Mouse (Mus musculus): ENCODE measurements around the gene Papola.

Gene Papola

DNA sequence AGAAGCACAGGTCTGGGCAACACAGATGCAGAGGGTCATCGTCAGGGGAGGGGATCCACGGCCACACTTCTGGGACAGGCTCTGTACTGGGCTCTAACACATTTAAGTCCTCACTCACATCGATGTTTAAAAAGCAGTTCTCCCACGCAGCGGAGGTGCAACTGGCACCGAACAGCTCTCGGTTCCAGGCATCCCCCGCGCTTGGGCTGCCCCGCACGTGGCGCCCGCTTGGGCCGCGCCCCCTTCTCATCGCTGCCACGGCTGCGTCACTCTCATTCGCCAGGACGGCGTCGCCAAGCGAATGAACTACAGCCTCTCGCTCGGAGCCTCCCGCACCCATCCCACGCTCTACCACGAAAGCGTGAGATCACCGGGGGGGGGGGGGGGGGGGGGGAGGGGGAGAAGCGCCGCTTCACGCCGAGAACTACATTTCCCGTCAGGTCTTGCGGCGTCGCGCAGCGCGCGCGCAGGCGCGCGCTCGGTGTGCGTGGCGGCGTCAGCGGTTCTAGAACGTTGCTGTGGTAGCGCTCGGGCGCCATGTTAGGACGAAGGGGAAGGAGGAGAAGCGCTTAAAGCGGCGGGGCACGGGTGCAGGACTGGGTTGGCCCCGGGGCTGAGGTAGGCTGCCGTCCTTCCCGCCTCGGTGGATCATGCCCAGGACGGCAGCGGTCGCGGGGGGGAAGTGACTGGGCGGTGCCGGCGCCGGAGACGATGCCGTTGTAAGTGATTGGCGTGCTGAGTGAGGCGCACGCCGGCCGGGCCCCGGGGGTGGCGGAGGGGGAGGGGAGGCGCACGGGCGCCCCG lies at the start of gene Papola:
Gene Papola, plus strand, starts transcription at position 499 of the 804 bp plus-strand sequence.
- peak; percentile 83 for DNase-seq

DNA sequence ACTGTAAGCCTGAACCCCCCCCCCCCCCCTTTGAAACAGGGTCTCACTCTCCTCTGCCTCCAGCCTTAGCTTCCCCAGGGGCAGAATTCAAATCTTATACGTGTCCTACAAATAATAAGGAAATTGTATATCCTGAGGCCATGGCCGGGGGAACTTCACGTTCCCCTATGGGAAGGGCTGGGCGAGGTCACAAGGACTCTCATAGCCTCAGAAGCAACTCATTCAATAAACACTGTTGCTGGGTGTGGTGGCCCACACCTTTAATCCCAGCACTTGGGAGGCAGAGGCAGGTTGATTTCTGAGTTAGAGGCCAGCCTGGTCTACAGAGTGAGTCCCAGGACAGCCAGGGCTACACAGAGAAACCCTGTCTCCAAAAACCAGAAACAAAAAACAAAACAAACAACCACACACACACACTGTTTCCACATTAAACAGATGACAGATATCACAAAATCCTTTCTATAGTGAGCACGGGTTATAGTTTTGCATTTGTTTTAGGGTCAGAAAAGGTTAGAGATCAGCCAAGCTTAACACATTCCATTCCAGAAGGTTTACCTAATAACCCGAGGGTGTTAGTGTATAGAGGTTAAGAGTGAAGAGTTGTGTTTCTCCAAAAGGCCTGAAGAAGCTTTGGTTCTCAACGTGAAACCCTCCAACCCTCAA lies 49.1 kb upstream of the Papola start:
- DNase-seq = no peak

DNA sequence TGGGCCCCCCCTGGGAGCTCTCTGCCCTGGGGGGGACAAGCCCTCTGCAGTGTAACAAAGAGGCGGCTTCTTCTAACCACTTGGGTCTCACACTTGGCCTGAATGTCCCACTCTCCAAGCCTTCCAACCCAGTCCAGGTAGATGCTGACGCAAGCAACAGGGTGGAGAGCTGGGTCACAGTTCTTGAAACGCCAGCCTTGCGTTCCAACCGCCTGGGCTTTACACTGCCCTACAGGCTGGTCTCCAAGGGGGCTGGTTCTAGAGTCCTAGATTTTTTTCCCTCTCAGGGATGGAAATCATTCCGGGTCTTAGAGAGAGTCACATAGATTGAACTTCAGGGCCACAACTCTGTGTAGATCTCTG lies 48.6 kb upstream of the Papola start:
- no peak for DNase-seq

DNA sequence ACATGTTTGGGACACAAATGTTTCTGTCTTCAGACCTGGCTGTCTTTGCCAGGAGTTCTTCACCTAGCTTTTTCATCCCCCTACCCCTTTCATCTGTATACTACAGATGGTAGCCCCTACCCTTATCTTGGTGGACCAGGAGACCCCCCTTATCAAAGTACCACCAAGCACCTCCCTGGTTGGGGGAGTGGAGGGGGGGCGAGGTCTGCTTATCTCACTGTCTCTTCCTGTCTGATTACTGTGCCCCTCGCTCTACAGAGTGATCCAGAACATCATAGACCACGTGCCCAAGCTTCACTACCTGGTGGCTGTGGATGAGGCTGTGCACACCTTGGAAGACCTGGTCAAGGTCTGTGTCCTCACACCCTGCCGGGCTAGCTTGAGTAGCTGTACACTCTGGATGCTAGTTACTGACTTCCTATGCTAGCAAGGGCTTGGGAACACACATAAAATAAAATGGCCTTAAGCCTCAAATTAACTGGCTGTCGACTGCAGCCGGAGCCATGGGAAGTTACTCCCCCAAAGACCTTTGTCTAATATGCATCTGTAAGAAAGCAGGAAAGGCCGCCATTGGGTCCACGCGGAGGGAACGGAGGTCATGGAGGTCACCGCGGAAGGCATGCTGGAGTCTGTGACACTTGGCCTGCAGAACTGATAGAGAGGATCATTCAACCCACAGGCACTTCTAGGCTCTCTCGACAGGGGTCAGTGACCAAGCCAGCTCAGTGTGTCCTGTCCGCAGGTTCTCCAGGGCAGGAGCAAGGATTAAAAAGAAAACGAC lies 46.0 kb upstream of the Papola start:
- no peak for DNase-seq

DNA sequence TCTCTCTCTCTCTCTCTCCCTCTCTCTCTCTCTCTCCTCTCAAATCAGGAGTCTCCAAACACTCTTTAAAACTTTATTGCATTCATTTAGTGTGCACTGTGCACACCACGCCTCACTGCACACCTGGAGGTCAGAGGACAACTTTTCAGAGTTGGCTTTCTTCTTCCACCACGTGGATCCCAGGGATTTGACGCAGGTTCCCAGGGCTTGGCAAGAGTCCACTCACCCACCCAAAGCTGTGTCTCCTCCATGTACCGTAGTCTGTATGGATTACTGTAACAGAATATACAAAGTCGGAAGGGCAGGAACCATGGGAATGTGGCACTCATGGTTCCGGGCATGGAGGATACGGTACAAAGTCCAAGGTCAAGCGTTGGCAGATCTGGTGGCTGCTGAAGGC lies 44.8 kb upstream of the Papola start:
- no peak for DNase-seq

DNA sequence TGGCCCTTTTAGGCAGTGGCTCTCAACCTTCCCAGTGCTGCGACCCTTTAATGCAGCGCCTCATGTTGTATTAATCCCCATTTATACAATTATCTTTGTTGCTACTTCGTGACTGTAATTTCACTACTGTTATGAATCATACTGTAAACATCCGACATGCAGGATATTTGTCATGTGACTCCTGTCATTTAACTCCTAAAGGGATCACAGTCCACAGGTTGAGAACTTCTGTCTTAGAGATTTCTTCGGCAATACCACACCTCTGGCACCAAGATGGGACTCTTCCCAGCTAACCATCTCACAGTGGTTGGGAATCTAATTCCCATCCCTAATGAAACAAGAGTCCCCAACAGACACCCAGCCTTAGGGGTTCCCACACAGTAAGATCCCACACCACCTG lies 36.4 kb upstream of the Papola start:
- no peak for DNase-seq

DNA sequence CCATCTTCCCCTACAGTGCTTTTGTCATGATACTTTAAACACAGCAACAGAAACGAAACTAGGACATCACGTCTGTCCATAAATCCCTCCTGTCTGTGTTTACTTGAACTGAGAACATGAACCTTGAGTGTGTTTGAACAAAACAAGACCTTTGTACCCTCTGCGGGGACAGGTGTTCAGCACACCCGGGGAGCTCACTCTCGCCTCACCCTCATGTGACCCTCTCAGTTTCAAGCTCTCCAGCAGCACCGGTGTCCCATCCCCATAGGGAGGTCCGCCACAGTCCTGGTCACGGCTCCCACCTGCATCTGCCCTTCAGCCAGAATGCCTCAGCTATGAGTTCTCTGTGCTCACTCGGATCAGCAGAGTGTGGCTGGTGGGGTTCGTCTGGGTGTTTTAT lies 30.7 kb upstream of the Papola start:
- no peak for DNase-seq

DNA sequence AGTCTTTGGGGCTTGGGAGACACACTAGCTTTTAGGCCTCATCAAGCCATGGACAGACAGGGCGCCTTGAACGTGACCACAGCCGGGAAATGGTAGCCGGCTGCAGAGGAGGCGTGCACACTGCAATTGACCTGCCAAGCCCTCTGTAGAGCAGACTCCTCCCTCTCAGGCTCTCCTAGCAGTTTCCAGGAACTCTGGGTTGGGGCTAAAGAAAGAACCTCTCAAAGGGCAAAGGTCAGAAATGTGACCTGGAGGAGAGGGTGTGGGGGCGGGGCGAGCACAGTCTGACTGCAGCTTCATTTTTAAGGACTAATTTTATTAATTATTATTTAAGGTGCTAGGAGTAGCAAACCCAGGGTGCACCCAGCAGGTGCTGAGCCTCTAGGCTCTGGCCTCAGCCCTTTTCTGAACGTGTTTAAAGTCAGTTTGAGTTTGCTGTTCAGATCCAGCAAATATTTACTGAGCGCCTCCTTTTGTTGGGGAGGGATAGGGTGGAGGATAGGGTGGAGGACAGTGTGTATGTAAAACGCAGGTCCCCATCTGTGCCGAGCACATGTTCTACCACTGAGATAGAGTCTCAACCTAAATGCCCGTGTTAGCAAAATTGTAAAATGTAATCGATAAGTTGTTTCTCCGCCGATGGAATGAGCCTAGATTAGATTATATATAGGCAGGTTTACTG lies 26.5 kb upstream of the Papola start:
- no peak for DNase-seq

DNA sequence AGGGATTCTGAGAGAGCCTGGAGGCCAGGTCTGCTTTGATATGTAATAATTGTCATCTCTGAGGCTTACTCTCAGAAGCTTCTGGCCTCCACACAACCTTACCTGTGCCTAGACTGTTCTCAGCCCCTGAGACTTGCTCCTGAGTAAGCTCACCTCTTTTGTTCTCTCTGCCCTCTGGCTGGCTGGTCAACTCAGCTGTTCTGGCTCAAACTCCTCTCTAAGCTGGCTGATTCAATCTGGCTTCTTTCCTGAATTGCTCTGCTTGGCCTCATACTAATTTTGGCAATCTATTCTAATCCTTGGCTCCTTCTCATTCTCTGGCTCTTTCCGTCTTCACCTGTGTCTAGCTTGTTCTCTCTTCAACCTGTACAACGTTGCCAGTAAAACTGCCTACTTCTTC lies 25.6 kb upstream of the Papola start:
- no peak for DNase-seq

DNA sequence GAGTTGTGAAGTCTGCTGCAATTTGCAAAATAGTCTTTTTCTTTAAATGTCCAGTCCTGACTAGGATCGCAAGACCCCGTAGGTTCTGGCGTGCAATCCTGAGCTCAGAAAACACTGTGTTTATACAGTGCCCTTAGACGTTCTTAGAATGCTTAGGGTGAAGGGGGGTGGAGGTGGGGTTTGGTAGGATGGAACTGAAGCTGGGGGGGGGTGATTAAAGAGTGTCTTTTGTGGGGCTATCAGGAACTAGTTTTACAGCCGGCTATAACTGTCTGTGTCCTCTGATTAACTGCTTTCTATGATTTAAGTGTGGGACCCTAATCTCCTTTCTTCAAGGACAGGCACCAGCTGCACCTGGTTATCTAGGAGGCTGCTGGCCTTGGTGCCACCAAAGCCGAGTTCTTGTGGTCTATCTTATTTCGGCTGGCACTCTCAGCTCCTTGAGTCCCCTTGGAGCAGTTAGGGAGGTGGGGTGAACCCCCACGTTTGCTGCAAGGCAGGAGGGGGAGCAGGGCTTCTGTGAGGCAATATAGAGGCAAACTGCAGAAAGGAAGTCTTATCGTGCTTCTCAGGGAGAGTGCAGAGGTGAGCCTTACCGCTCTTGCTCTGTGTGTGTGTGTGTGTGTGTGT lies 24.5 kb upstream of the Papola start:
- DNase-seq = no peak

DNA sequence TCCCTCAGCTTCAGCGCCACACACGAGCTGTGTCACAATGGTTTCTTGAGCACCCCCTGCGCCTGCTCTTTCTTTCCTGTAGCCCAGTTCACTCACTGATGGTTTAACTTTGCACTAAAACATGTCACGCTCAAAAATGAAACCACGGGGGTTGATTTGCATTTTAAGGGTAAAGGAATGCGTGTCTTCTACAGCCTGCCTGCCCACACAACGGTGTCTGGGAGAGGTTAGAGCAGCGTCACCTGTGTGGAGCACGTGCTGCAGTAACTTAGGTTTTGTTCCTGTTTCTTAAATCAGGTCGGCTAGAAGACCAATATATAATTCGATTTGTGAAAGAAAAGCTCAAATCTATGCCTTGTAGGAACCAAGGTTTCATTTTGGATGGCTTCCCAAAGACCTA lies 23.3 kb upstream of the Papola start:
- DNase-seq = no peak

DNA sequence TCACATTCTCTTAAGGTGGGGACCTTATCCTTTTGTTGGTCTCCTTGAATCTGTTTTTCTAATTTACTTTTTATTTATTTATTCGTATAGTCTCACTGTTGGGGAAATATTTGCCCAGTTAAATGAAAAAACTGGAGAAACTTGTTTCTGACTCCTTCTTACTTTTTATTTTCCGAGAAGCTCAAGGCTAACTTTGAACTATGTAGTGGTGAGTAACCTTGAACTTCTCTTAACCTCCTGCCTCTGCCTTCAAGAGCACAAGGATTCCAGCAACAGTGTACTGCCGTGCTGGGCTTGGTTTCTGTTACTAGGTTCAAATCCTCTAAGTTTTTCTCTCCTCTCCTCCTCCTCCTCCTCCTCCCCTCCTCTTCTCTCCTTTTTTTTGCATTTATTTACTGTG lies 22.9 kb upstream of the Papola start:
- DNase-seq = no peak

DNA sequence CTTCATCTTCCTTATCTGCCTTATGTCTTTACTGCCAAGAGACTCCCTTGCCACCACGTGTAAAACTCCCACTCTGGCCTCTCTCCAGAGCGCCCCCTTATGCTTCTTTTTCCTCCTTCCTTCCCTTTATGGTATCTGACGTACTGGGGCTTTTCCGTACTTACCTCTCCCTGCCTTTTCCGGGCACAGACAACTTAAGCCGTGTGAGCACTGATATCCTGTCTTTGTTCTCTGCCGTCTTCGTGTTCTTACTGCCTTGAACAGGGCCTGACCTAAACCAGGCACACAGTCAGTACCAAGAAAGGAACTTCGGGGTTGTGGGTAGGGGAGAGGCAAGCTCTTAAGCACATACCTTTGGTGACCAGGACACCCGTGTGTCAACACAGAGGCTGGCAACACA lies 14.8 kb upstream of the Papola start:
- no peak for DNase-seq

DNA sequence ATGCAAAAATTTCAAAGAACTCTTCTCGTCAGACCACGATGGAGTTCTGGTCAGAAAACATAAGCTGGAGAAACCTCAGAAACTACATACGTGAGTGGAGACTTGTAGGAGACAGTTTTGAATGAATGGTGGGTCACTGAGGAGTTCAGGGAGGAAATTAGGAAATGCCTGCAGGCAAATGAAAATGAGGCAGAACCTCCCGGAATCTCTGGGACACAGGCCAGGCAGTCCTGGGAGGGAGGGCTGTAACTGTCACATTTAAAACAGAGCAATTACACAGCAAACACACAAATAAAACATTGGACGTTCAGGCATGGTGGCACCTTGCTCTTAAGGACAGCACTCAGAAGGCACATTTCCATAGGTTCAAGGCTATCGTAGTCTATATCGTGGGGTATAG lies 9.6 kb upstream of the Papola start:
- no peak for DNase-seq

DNA sequence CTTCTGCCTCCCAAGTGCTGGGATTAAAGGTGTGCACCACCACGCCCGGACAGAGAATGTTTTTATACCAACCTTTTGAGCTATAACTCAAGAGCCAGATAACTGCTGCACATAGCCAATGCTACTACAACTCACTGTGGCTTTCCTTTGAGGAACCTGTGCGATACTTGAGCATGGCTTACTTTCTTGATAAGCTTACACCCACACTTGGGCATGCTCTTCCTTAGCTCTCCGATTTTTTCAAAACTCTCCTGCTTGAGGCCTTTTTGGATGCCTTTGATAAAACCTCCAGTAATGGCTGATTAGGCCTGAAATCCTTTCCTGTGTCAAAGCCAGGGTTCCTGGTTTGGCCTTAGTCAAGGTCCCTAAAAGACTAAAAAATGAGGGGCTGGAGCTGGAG lies 6.8 kb upstream of the Papola start:
- no peak for DNase-seq

DNA sequence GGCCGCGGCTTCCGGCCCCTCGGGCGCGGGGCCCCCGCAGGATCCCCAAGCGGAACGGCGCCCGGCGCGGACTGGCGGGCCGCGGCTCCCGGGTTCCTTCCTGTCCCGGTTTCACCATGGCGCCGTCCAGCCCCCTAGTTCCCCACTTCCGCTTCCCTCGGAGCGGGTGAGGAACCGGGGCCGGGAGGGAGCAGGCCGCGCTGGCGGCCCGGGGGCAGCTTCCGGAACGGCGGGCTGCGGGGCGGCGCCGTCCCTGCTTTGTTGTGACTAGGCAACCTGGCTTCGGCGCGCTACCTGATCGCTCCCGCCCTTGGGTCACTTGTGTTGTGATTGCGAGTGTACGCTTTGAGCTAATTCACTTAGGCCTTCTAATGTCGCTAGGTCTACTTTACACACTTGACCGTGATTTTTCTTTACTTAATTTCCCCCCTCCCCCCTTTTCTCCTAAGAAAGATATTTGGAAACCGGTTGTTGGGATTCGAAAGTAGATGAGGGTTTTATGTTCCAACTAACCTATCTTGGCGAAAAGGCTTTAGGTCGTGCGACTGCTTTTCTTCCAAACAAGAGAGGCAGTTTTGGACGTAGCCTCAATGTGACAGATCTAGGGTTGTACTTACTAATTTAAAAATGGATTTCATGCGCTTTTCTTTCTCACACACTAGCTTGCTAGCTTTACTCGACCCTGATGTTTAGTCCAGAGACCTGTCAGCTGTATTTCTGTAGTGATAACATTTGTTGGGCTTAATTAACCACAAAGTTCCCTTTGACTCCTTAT lies 693 bp downstream of the Papola start:
- DNase-seq = peak; percentile 69 to 80

DNA sequence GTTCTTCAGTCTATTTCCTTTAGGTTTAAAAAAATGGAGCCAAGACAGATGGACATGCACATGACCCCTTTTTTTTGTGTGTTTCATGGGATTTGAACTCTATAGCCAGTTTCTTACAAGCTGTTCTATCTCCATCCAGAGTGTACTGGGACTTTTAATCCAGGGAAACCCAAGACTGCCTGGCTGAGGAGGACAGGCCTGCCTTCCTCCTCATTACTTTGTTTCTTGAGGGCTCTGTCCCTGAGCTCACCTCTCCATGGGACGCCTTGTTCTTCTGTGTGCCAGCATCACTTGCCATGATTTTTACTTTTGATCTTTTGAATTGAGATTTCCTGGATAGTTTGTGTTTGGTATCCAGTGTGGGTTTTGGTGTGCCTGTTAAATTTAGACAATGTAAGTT lies 1.6 kb downstream of the Papola start:
- no peak for DNase-seq

DNA sequence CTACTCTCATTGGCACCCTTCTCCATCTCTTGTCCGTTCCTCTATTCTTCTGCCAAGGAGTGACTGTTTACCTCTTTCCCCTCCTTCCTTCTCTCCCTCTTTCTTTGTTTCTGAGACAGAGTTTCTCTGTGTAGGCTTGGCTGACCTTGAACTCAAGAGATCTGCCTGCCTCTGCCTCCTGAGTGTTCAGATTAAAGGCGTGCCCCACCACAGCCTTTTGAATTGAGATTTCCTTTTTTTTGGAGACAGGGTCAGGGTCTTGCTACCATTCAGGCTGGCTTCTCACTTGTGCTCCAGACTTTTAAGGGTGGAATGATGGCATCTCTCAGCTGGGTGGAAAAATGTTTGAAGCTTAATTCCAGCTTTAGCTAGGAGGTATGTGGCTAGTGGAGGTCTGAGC lies 3.1 kb downstream of the Papola start:
- DNase-seq = no peak

DNA sequence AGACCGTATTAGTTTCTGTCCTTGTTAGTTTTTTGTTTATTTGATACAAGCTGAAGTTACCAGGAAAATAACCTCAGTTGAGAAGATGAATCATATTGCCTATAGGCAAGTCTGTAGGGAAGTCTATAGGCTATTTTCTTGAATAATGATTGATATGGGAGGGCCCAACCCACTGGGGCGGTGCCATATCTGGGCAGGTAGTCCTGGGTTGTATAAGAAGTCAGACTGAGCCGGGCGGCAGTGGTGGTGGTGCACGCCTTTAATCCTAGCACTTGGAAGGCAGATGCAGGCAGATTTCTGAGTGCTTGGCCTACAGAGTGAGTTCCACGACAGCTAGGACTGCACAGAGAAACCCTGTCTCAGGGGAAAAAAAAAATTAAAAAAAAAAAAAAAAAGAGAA lies 5.4 kb downstream of the Papola start:
- no peak for DNase-seq

DNA sequence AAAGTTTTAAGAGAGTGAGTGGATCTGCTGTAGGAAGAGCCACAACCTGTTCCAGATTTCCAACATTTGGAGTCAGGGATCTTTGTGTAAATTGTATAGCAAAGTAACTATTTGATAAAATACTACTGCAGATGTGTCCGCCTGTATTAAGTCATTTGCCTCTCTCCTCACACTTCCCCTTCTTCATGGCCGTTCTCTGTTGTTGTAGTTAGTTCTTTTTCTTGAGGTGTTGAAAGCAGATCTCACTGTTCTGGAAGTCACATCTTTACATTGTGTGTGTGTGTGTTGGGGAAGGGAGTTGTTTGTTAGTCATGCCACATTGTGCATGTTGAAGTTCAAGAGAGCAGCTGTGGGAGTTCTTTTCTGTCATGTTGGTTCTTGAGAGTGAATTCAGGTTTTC lies 10.4 kb downstream of the Papola start:
- DNase-seq = no peak

DNA sequence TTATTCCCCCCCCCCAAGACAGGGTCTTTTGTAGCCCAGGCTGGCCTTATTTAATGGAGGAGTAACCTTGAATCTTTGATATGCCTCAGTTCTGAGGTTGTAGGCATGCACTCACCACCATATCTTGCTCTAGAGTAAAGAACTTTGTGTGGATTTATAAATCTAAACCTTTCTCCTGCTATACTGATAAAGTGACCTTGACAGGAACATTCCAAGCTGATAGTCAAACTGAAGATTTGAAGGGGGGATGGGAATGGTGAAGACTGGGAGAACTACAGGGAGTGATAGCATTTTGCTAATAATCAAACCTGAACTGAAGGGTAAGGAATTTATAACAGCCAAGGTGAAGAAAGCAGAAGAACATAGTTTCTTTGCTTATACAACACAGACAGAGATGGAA lies 13.5 kb downstream of the Papola start:
- DNase-seq = no peak

DNA sequence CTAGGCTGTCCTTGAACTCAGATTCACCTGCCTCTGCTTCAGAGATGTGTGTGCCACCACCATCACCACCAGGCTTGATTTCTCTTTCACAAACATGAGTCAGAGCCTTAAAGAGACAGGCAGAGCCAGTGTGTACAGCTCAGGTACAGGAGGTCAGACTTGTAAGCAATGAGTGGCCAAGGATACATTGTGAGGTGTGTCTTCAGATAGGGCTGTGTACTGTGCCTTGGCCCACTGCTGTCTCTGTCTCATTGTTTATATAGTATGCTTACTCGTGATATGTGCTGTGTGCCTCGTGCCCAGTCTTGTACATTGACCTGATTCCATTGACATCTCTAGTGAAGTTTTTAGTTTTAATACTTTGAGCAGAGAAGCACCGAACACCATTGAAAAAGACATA lies 21.3 kb downstream of the Papola start:
- DNase-seq = no peak

Measured in thymus, adult 18-20 months (tissue).